Mouse (Mus musculus): ENCODE data around the gene Ube2m.

- no peak for TF ChIP-seq FLI1 (IDR thresholded peaks at IDR 0.05; ENCODE audit: low read length)
- TF ChIP-seq GATA1 (IDR thresholded peaks at IDR 0.05; ENCODE audit: borderline replicate concordance, low read length): no peak
Measured at GRCm38 (mm10) chr7:13014275-13014839, 23.7 kb downstream of the Ube2m start.

Measured in megakaryocyte, embryonic 14.5 days (primary cell).